Mouse (Mus musculus) layer of hippocampus, adult 18-20 months (tissue): ENCODE measurements around the gene Arid4b. TPM values are rescaled to one million over a fixed set of nuclear protein-coding genes. Genes with fewer than 3 reads are reported as not detected.

ENCODE experiments used
- total RNA-seq, 2 experiments: library from RNA; stranded (reverse); gene quantifications; 2 replicates each; pipeline ENCODE4 v1.2.3; 2021

Gene Arid4b
- total RNA-seq, 2 experiments from 2014 or later, result 48.0 to 49.7 TPM

Other genes starting within 250 kb of the Arid4b start
- 10 to 100 TPM; 14.1 to 15.9 TPM for gene B3galnt2, start 108.8 kb upstream of the Arid4b start, total RNA-seq
- 10 to 100 TPM; 64.9 to 67.3 TPM for gene Tbce, start 23.6 kb upstream of the Arid4b start, total RNA-seq
- gene Ggps1, start 256 bp downstream of the Arid4b start, total RNA-seq, result 10 to 100 TPM; 52.9 to 60.1 TPM